Mouse (Mus musculus) thymus, postnatal 0 days (tissue): ENCODE results near the gene Abi3bp. TPM values are rescaled to one million over a fixed set of nuclear protein-coding genes. Genes with fewer than 3 reads are reported as not detected.

Experiments
- DNase-seq: peaks from one replicate; pipeline ENCODE4 v3.0.0-alpha.2; 2015; ENCODE audit warnings: low spot score
- polyA plus RNA-seq: library from polyadenylated mRNA; unstranded; fragments of >200 nt; fragmentation: Nextera tagmentation; extraction: Ambion mirVana; gene quantifications from 2 replicates; pipeline ENCODE4 v1.2.1, GENCODE M21; 2015

Gene Abi3bp
- 2.2 and 2.3 TPM in 2 replicates for polyA plus RNA-seq

DNA sequence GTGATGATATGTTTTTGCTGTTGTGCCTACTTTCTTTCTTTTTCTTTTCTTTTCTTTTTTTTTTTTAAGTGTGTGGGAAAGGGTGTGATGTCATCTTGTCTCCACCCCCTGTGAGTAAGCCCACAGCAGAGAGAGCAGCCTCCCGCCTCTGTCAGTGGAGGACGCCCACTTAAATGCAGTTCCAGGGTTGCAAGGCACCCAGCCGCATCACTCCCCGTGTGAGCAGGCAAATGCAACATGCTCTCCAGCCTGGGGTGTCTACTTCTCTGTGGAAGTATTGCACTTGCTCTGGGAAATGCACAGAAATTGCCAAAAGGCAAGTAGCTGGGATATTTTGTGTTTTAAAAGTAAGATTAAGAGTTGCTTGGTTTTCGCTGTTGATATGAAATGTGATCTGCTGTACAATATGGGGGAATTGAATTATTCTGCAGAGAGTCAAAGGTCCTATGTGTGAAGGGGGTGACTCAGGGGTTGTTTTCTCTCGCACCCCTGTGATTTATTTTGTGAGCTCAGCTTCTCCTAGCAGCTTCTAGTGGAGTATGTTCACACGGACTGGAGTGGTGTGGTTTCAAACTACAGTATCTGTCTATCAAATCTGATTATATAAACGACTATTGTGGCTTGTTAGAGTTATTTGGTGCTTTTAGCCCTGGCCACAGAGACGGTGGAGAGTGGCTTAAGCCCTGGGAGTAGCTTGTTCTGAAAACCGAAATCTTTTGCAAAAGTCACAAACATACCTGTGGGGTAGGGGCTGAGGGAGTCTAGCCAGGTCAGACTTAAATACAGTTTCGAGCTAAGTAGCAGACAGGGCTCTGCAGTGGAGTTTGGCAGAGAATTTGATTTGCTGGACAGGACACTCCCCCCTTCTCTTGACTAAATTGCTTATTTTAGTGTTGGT is at the start of gene Abi3bp:
TSS of gene Abi3bp (plus strand) at position 202 of the 898 bp plus-strand sequence.
- no peak for DNase-seq

- DNase-seq, result no peak
Observed at GRCm38 (mm10) chr16:56435293-56436185, 42.1 kb upstream of the Abi3bp start.

DNA sequence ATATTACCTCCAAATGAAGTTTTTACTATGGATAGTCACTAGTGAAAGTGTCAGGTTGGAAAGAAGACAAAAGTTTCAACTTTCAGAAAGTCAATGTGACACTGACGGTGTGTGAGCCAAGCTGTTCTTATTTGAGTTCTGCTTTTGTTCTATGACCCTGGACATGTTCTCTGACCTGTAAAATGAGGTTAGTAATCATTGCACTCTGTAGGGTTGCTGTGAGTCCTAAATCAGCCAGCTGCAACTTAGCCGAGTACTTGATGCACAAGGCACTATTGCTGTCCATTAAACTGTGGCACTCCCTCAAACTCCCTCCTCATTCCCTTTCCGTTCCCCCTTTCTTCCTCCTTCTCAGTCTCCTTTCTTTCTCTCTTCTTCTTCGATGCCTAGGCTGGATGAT is 37.4 kb upstream of the Abi3bp start:
- no peak for DNase-seq

DNA sequence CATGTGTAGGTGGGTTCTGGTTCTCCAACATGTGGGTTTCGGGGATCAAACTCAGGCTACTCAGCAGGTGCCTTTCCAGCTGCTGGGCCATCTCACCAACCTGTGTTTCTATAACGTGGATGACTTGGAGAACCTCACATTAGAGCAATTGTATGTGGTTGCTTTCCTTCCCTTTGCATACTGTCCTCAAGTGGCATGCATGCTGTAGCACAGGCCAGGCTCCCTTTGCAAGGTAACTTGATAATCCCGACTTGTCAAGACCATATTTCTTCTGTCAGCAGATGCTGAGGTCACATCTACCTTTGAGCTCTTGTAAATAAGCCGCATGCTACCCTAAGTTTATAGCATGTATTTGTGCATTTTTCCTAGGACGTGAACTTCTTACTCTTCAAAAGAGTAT is 36.6 kb upstream of the Abi3bp start:
- no peak for DNase-seq

GRCm38 (mm10) chr16:56441658-56442344 is 35.9 kb upstream of the Abi3bp start:
- no peak for DNase-seq

GRCm38 (mm10) chr16:56451482-56451881 is 26.2 kb upstream of the Abi3bp start:
- no peak for DNase-seq

DNA sequence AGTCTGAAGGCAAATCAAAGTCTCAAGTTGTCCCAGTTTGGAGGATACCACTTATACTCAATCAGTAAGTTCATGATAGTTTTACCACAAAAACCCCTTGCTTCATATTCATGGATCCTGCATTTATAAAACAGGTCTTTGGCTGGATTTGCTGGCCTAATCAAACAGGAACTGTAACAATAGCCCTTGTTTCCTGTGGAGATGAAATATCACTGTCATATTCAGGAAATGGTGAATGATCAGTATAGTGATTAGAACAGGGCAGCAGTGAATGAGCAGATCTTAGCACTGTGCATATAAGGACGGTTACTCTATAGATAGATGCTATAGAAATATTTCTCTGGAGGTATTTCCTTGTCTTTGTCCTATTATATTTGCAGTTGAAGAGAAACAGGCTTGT is 25.8 kb upstream of the Abi3bp start:
- DNase-seq, result no peak

- DNase-seq, result no peak
Observed at GRCm38 (mm10) chr16:56458052-56458754, 19.5 kb upstream of the Abi3bp start.

- no peak for DNase-seq
Observed at GRCm38 (mm10) chr16:56473160-56473559, 4.5 kb upstream of the Abi3bp start.

DNA sequence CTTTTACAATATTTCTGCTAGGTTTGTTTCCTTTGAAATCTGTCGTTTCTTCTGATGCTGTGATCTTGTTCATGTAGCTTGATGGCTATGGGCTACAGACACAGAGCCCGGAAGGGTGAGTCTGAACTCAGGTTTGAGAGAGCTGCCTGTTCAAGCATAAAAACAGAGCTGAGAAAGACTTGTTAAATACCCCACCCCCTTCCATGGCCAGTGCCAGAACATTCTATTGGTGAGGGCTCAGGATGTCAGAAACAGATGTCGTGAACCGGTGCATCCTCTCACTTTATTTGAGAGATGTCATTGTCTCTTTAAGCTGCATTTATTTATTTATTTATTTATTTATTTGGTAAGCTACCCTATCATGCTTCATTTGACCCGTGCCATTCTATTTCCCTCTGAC is 2.0 kb upstream of the Abi3bp start:
- no peak for DNase-seq

DNA sequence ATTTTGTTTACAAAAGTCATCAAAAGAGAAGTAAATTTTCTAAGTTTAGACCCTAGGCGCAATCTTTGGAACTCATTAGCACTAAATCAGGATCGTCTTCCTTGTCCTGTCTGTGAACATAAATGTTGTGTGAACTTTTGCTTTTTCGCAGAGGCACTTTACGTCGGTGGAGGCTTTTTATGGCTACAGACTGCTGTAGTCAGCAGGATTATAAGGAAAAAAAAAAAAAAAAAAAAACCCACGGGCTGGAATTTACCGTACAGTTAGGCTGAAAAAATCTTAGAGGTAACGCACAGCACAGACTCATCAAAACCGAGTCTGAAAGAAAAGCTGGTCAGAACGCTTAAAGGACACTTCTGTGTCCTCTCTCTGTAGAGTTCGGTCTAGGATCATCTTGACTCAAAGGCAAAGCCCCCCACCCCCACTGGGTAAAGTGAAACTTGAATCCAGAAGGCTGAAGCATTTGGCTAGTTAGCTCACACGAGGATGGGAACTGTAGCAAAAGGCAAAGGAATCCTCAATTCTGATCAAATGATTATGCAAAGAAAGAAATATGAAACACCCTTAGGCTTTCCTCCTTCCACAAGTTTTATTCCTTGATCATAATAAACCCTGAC is 1.0 kb downstream of the Abi3bp start:
- DNase-seq, result no peak

GRCm38 (mm10) chr16:56483466-56483865 is 5.8 kb downstream of the Abi3bp start:
- DNase-seq, result no peak

DNA sequence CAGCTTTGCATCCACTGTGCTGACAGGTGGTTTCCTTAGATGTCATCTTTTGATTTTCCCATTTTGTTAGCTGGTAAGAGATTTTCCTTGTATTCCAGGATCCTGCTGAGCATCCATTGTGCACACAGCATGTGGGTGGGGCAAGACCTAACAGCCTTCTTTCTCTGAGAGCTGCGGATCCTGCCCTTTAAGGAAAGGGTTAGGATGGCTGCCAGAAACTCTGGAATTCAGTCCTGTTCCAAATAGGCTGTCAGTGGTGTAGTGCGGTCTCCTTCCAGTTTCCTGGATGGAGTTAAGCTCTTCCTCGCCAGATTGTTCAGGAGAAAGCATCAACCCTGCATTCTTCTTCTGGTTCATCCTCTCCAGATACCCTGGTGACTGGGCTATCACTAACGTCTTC is 8.8 kb downstream of the Abi3bp start:
- no peak for DNase-seq

GRCm38 (mm10) chr16:56490861-56491260 is 13.2 kb downstream of the Abi3bp start:
- DNase-seq, result no peak

DNA sequence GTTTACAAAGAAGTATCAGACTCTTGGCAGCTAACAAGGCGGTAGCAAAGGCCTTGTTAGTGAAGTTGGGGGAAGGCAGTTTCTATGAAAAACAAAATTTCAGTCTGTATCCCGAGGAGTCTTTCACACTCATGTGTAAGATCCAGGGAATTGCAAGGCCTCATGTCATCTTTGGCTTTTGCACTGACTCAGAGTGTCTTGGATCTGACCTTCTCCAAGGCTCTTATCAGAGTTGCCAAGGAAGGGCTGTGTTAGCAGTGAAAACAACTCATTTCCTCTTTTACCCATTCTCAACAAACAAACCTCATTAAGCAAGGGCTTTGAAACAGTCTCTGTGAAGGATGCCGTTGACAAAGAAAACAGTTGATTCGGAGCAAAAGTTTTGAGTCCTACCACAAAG is 17.6 kb downstream of the Abi3bp start:
- DNase-seq, result no peak

GRCm38 (mm10) chr16:56496743-56497142 is 19.1 kb downstream of the Abi3bp start:
- no peak for DNase-seq

GRCm38 (mm10) chr16:56498680-56499079 is 21.0 kb downstream of the Abi3bp start:
- no peak for DNase-seq

GRCm38 (mm10) chr16:56500441-56500840 is 22.8 kb downstream of the Abi3bp start:
- no peak for DNase-seq

GRCm38 (mm10) chr16:56501101-56501500 is 23.4 kb downstream of the Abi3bp start:
- DNase-seq, result no peak

DNA sequence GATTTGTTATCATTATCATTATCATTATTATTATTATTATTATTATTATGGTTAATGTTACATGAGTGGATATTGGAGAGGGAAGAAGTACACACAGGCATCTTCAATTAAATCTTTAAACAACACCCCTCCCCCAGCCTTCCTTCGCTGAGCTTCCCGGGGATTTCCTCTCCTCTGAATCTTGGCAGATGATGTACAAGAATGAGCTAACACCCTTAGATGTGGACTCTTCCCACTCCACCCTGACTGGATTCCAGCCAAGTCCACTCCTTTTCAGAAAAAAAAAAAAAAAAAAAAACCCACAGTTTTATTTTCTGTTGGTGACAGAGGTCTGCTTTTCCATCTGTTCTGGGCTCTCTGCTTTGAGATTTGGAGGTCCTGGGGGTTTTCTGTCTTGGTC is 23.8 kb downstream of the Abi3bp start:
- DNase-seq, result no peak
